Mouse (Mus musculus) left cerebral cortex, postnatal 36 days (tissue): ENCODE measurements at regions not wholly inside any gene's neighbourhood (a gene's known extent, or its start where the extent isn't known, plus 50 kb on each side); places are given as distances from the start of the nearest gene placed in this dataset.

Experiments
- DNase-seq, 2 experiments: peaks; one replicate each; pipeline ENCODE4 v3.0.0; 2021 to 2022; ENCODE audit warnings: low spot score in 2 of 2, mixed read lengths in 1 of 2
- intact Hi-C: fragments of 180-260 bp; cut with DNase I; formaldehyde crosslinking; loops from one replicate; pipeline ENCODE4 v1.15.1; 2025

- intact Hi-C loops, result no loop called here
- DNase-seq, result peak; percentile 74 to 76
Measured at GRCm38 (mm10) chr2:178698648-178699047, 268.3 kb downstream of the Cdh26 start.

- no peak for DNase-seq
- intact Hi-C loops, result no loop called here
Measured at GRCm38 (mm10) chr2:178700825-178701224, 270.5 kb downstream of the Cdh26 start.

- intact Hi-C loops, result no loop called here
- DNase-seq, result no peak
Measured at GRCm38 (mm10) chr2:178704510-178704909, 274.2 kb downstream of the Cdh26 start.

- DNase-seq, result no peak
- intact Hi-C loops, result no loop called here
Measured at GRCm38 (mm10) chr2:178708649-178709048, 278.3 kb downstream of the Cdh26 start.

- DNase-seq, result no peak
- intact Hi-C loops, result no loop called here
Measured at GRCm38 (mm10) chr2:178709192-178709881, 279.0 kb downstream of the Cdh26 start.

- no peak for DNase-seq
- intact Hi-C loops, result no loop called here
Measured at GRCm38 (mm10) chr2:178710001-178710400, 279.7 kb downstream of the Cdh26 start.

GRCm38 (mm10) chr2:178711587-178712080 is 281.3 kb downstream of the Cdh26 start:
- intact Hi-C loops, result no loop called here

GRCm38 (mm10) chr2:178712391-178712892 is 282.1 kb downstream of the Cdh26 start:
- intact Hi-C loops, result no loop called here
- no peak for DNase-seq

More at GRCm38 (mm10) chr2:178711587-178712080, 281.3 kb downstream of the Cdh26 start:
- DNase-seq, result no peak

GRCm38 (mm10) chr2:178715500-178716245 is 285.3 kb downstream of the Cdh26 start:
- no peak for DNase-seq
- intact Hi-C loops, result no loop called here

- intact Hi-C loops, result no loop called here
- no peak for DNase-seq
Measured at GRCm38 (mm10) chr2:178718048-178718447, 287.7 kb downstream of the Cdh26 start.

- DNase-seq, result no peak
- intact Hi-C loops, result no loop called here
Measured at GRCm38 (mm10) chr2:178723455-178723854, 293.1 kb downstream of the Cdh26 start.

- no peak for DNase-seq
Measured at GRCm38 (mm10) chr2:178724228-178724627, 293.9 kb downstream of the Cdh26 start.

GRCm38 (mm10) chr2:178727930-178728793 is 297.8 kb downstream of the Cdh26 start:
- DNase-seq, result no peak
- intact Hi-C loops, result no loop called here

More at GRCm38 (mm10) chr2:178724228-178724627, 293.9 kb downstream of the Cdh26 start:
- intact Hi-C loops, result no loop called here

- intact Hi-C loops, result no loop called here
- DNase-seq, result no peak
Measured at GRCm38 (mm10) chr2:178728794-178729120, 298.4 kb downstream of the Cdh26 start.

GRCm38 (mm10) chr2:178735099-178735498 is 304.8 kb downstream of the Cdh26 start:
- DNase-seq, result no peak
- intact Hi-C loops, result no loop called here

GRCm38 (mm10) chr2:178744617-178745016 is 314.3 kb downstream of the Cdh26 start:
- intact Hi-C loops, result no loop called here
- no peak for DNase-seq

- intact Hi-C loops, result no loop called here
Measured at GRCm38 (mm10) chr2:178745296-178746015, 315.1 kb downstream of the Cdh26 start.

GRCm38 (mm10) chr2:178751247-178751646 is 320.9 kb downstream of the Cdh26 start:
- intact Hi-C loops, result loop anchor here (10.0 kb wide), 1 partner anchor 176 kb away; no protein-coding TSS in a partner anchor
- DNase-seq, result no peak

More at GRCm38 (mm10) chr2:178745296-178746015, 315.1 kb downstream of the Cdh26 start:
- DNase-seq, result no peak

- intact Hi-C loops, result loop anchor here (10.0 kb wide), 1 partner anchor 184 kb away; no protein-coding TSS in a partner anchor
- peak; percentile 51 to 62 for DNase-seq
Measured at GRCm38 (mm10) chr2:178758366-178758765, 328.0 kb downstream of the Cdh26 start.
